Mouse (Mus musculus) retina, embryonic 14.5 days (tissue): ENCODE data around the gene Fam171a1.
A peak's percentile ranks its signal among the peaks of the same experiment; 100 is the strongest.

Experiments used
- DNase-seq: peaks from one replicate; pipeline ENCODE4 v3.0.0-alpha.2; 2015; ENCODE audit warnings: low spot score

The Fam171a1 gene

GRCm38 (mm10) chr2:3138308-3138707 is 24.3 kb downstream of the Fam171a1 start:
- DNase-seq, result no peak

- DNase-seq, result no peak
These were observed 25.0 kb downstream of the Fam171a1 start for GRCm38 (mm10) chr2:3139065-3139464.

DNA sequence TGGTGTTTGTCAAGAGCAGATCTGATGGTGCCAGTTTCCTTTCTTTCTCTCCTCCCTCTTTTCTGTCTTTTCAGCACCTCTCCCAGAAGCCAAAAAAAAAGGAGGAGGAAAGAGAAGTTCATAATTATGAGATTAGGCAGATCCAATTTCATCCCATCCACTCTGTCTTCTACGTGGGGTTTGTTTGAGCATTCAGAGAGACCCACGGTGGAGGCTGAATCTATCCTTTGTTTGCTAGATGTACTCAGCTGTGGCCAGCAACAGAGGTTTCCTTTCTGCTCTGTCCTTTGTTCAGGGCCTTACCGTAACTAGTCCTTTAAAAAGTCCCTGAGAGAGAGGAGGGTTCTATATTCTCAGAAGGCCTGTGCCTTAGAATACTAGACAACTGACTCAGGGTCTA is 25.6 kb downstream of the Fam171a1 start:
- DNase-seq, result no peak

DNA sequence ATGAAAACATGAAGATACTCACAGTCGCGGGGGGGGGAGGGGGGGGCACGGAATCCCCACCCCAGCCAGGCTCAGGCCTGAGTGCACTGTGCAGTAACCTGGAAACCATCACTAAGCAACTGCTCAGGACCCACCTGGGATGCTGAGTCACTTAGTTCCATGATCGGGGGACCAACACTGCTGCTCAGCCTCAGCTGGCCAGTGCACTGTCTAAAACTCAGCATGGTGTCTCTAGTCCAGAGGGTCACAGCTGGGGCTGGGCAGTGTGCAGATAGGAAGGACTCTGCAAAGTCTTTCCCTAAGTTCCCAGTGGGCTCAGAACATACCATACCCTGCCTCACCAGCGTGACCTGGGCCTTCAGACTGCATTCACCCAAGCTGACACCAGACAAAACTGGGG is 26.6 kb downstream of the Fam171a1 start:
- DNase-seq, result peak; percentile 35

DNA sequence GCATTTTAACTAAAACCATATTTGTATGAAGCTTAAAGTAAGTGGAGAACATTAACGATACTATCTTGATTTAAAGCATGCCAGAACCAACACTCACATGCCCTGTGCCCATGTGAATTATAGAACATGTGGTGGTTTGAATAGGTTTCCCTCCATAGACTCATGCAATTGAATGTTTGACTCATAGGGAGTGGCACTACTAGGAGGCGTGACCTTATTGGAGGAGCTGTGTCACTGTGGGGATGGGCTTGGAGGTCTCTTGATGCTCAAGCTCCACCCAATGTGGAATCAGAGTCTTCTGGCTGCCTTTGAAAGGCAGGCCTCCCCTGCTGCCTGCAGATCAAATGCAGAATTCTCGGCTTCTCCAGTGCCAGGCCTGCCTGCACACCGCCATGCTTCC is 27.8 kb downstream of the Fam171a1 start:
- no peak for DNase-seq

- DNase-seq, result no peak
These were observed 30.3 kb downstream of the Fam171a1 start for GRCm38 (mm10) chr2:3144291-3144690.

DNA sequence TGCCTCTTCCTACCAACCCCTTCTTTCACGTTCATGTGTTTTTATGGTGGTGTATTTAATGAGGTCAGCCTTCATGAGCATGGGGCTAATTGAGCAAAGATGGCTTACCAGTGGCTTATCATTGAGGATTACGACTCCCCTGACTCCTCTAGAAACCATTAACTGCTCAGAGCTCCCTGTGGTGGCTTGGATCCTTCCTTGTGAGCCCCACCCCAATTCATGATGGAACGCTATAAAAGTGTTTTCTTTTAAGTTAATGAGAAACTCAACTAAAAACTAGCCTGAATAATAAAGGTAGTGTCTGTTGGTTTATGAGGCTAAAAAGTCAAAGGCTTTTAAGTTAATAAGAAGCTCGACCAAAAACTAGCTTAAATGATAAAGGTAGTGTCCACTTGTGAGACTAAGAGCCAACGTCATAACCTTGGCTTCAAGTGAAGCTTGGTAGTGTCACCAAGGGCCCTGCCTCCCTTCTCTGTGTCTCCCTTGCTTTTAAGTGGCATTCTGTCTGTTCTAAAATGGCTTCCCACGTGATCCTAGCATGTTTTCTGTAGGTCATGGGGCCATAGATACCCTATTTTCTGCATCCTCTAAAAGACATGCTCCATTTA is 33.6 kb downstream of the Fam171a1 start:
- DNase-seq, result no peak

GRCm38 (mm10) chr2:3148731-3149130 is 34.7 kb downstream of the Fam171a1 start:
- no peak for DNase-seq

DNA sequence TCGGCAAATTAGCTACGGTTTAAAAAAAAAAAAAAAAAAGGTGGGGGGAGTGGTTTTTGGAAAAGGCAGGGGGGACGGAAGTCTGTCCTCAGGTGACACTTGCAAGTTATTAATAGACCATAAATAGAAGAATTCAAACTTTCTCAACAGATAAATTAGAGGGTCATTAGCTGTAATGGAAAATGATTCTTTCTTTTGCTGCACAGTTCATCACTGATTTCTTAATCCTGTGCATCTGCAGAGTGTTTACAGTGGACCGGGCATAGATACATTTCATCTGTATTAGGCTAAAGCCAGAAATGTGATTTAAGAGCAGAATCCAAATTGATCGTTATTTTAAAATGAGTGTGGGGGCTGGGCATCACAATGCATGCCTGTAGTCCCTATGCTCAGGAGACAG is 36.3 kb downstream of the Fam171a1 start:
- no peak for DNase-seq

GRCm38 (mm10) chr2:3151336-3151735 is 37.3 kb downstream of the Fam171a1 start:
- DNase-seq, result no peak

- DNase-seq, result no peak
These were observed 40.2 kb downstream of the Fam171a1 start for GRCm38 (mm10) chr2:3154091-3154665.

- DNase-seq, result no peak
These were observed 41.0 kb downstream of the Fam171a1 start for GRCm38 (mm10) chr2:3154986-3155385.

DNA sequence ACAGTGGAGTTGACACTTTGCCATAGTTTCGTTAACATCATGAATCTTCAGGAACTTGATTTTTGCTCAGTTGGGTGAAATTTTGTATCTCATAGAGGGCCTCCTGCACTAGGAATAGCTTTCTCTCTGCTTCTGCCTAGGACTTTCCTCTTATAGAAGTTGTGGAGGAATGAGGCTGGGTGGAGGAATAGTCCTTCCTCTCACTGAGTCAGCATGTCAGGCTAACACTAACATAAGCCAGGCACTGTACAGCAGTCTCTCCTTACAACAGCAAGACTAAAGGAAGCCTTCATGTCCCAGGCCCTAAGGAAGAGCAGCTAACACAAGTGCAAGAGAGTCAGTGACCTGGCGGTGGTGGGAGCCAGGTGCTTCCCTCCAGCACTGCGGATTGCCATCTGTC is 43.0 kb downstream of the Fam171a1 start:
- no peak for DNase-seq

- no peak for DNase-seq
These were observed 43.8 kb downstream of the Fam171a1 start for GRCm38 (mm10) chr2:3157661-3158344.

- DNase-seq, result no peak
These were observed 44.8 kb downstream of the Fam171a1 start for GRCm38 (mm10) chr2:3158682-3159412.

- no peak for DNase-seq
These were observed 47.6 kb downstream of the Fam171a1 start for GRCm38 (mm10) chr2:3161578-3161977.

- no peak for DNase-seq
These were observed 49.6 kb downstream of the Fam171a1 start for GRCm38 (mm10) chr2:3163501-3164076.

- DNase-seq, result no peak
These were observed 51.1 kb downstream of the Fam171a1 start for GRCm38 (mm10) chr2:3165037-3165600.

- no peak for DNase-seq
These were observed 52.0 kb downstream of the Fam171a1 start for GRCm38 (mm10) chr2:3165890-3166605.

GRCm38 (mm10) chr2:3168719-3169402 is 54.8 kb downstream of the Fam171a1 start:
- no peak for DNase-seq

DNA sequence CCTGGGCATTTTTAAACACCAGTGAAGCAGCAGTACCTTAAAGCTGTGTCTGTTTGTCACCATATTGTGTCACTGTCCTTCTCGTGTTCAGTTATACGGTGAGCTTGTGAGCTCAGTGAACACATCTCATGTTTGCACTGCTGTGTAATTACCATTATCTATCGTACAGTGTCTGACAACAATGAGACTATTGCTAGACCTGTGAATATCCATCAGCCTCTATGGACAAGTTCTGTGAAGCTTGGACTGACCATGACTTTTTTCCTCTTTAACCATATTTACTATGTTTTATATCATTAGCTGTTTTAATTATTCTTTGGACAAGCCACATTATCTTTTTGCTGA is 55.4 kb downstream of the Fam171a1 start:
- no peak for DNase-seq
